Mouse (Mus musculus): ENCODE measurements at regions not wholly inside any gene's neighbourhood (a gene's known extent, or its start where the extent isn't known, plus 50 kb on each side); places are given as distances from the start of the nearest gene placed in this dataset.

GRCm38 (mm10) chr8:93661739-93662138 lies 126.1 kb upstream of the Ces5a start:
- peak; percentile 91 for TF ChIP-seq CTCF (IDR thresholded peaks at IDR 0.05)
- no peak for TF ChIP-seq EP300 (IDR thresholded peaks at IDR 0.05)
